8 mouse cellular contexts compared by ENCODE assay signal in the genomic region with DNA sequence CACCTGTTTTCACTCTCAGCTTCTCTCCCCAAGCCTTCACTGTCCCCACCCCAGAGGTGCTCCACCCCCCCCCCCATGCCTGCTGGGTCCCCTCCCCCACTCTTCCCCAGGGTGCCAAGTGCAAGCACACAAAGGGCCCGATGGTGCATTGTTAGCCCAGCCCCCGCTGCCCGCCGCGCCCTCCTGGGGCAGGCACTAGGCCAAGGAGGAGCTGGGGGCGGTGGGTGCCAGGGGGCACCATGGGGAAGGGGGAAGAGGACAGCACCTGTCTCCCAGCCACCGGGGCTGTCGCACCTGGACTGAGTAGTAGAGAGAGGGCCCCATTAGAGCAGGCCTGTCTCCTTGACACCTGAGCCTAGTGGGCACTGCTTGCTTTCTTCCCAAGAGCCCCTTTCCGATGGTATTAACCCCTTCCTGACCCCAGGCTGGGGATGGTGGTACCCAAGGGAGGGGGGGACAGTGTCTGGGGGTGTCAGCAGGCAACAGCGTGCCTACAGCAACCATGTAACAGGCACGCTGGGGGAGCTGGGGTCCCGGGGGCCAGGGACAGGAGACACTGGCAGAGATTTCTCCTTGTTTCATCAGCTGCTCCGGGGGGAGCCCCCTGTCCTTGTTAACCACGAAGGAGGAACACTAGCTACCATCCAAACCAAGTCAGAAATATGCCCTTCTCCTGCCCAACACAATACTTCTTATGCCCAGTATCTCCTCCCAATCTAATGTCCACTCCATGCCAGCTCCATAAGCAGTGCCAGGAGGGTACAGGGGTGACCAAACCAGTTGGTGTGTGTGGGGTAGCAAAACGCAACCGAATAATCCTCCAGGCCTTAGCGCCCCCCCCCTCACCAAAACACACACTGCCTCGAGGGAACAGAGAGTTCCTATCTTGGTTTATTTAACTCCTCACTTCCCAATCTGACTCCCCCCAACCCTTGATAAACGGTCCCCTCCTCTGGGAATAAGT. TPM values are rescaled to one million over a fixed set of nuclear protein-coding genes. Genes with fewer than 3 reads are reported as not detected.
DNase-seq lines count a peak whose midpoint lies in the region; ATAC-seq and TF ChIP-seq lines count a peak whose summit lies in the region.

No protein-coding gene starts in this region.

- ATAC-seq in heart, postnatal 0 days (ENCODE audit: insufficient read depth, low read depth), result no peak
- no peak for ATAC-seq in liver, embryonic 11.5 days (replicated peaks; ENCODE audit: low FRiP score)
- no peak for ATAC-seq in granulocyte monocyte progenitor cell, adult 5-6 weeks (replicated peaks; ENCODE audit: poor library complexity, severe bottlenecking)

- H3K36me3 ChIP-seq in testis, adult 2 months (ENCODE audit: control insufficient read depth, insufficient read depth, low read length), result no peaks in the 10 kb centered on the region
- no peaks in the 10 kb centered on the region for H3K36me3 ChIP-seq in heart, postnatal 0 days (replicated peaks; ENCODE audit: control insufficient read depth, insufficient read depth, low read length)
- no peaks in the 10 kb centered on the region; the same call in 1 of the 2 replicates for H3K36me3 ChIP-seq in liver, embryonic 11.5 days (ENCODE audit: control insufficient read depth, insufficient read depth, low read length)

- peaks cover 22% of the 10 kb centered on the region for H3K4me1 ChIP-seq in testis, adult 2 months (ENCODE audit: control insufficient read depth, insufficient read depth, low read length)
- H3K4me1 ChIP-seq in heart, postnatal 0 days (ENCODE audit: control insufficient read depth, insufficient read depth), result peaks cover 34% of the 10 kb centered on the region
- H3K4me1 ChIP-seq in liver, embryonic 11.5 days (replicated peaks; ENCODE audit: control insufficient read depth, insufficient read depth, low read length), result peaks cover 50% of the 10 kb centered on the region

- no peaks in the 10 kb centered on the region for H3K27me3 ChIP-seq in testis, adult 2 months (ENCODE audit: control insufficient read depth, insufficient read depth, low read length)
- H3K27me3 ChIP-seq in heart, postnatal 0 days (ENCODE audit: control insufficient read depth, insufficient read depth, low read length), result no peaks in the 10 kb centered on the region
- no peaks in the 10 kb centered on the region; the same call in 1 of the 2 replicates for H3K27me3 ChIP-seq in liver, embryonic 11.5 days (replicated peaks; ENCODE audit: control insufficient read depth, insufficient read depth, low read length)

- WGBS in heart, postnatal 0 days, result 22% methylated on average over 18 of the region's 19 CpGs
- WGBS in liver, embryonic 11.5 days, result 24% methylated on average over 19 of the region's 19 CpGs

- TF ChIP-seq EP300 in heart, postnatal 0 days (IDR thresholded peaks at IDR 0.05; ENCODE audit: low read depth), result no peak

- no peak for TF ChIP-seq POLR2A in testis, adult 2 months (IDR thresholded peaks at IDR 0.05; ENCODE audit: control insufficient read depth, low read depth, low read length)

- H3K9ac ChIP-seq in heart, postnatal 0 days (replicated peaks; ENCODE audit: low read depth, low read length), result peak overlapping the region; percentile 69
- H3K9ac ChIP-seq in liver, embryonic 11.5 days (ENCODE audit: low read depth, low read length), result peak overlapping the region; percentile 61

- H3K27ac ChIP-seq in testis, adult 2 months (ENCODE audit: control insufficient read depth, insufficient read depth, low read depth, low read length), result peak overlapping the region; percentile 54
- H3K27ac ChIP-seq in heart, postnatal 0 days (ENCODE audit: low read depth), result peak overlapping the region; percentile 84
- peak overlapping the region; percentile 43; the same call in 1 of the 2 replicates for H3K27ac ChIP-seq in liver, embryonic 11.5 days (ENCODE audit: low read depth, low read length)

- intact Hi-C loops in left cerebral cortex, postnatal 36 days (cut with DNase I), result no loop called here

- H3K9me3 ChIP-seq in heart, postnatal 0 days (replicated peaks; ENCODE audit: control insufficient read depth, low read length), result no peaks in the 10 kb centered on the region
- no peaks in the 10 kb centered on the region for H3K9me3 ChIP-seq in liver, embryonic 11.5 days (ENCODE audit: control insufficient read depth, low read length)

- peak overlapping the region; percentile 100 for H3K4me2 ChIP-seq in heart, postnatal 0 days (ENCODE audit: low read depth, low read length)
- H3K4me2 ChIP-seq in liver, embryonic 11.5 days, result peak overlapping the region; percentile 99

- no peak for DNase-seq in testis, postnatal 14 days (ENCODE audit: low spot score)
- peak; percentile 78 for DNase-seq in cerebellum, adult 9-11 months
- no peak for DNase-seq in heart, postnatal 0 days (ENCODE audit: low spot score)
- DNase-seq in liver, embryonic 11.5 days (ENCODE audit: low spot score), result no peak
- DNase-seq in spleen, postnatal 10 days (ENCODE audit: low spot score in 2 of 2), result peak; percentile 31 to 54
- DNase-seq in left cerebral cortex, postnatal 36 days (ENCODE audit: low spot score in 2 of 2), result no peak

- TF ChIP-seq CTCF in testis, adult 2 months (IDR thresholded peaks at IDR 0.05; ENCODE audit: control insufficient read depth, insufficient read depth, insufficient replicate concordance, low read depth, low read length), result no peak
- no peak for TF ChIP-seq CTCF in heart, postnatal 0 days (IDR thresholded peaks at IDR 0.05; ENCODE audit: low read depth)

- peak overlapping the region; percentile 88 for H3K4me3 ChIP-seq in testis, adult 2 months (ENCODE audit: control insufficient read depth, low read depth, low read length)
- H3K4me3 ChIP-seq in heart, postnatal 0 days (ENCODE audit: low read depth, low read length), result peak overlapping the region; percentile 78
- H3K4me3 ChIP-seq in liver, embryonic 11.5 days (ENCODE audit: low read depth, low read length), result peak overlapping the region; percentile 64

RNA-seq across cellular contexts. Expression of a gene that starts 3.6 kb away (rescaled TPM):
- polyA plus RNA-seq in testis, adult 2 months (2012; rRNA removed), result 4.4 and 5.9 TPM in 2 replicates
- total RNA-seq in heart, postnatal 0 days (2014; rRNA removed; ENCODE audit: low replicate concordance), result 13.8 and 18.4 TPM in 2 replicates
- 2.4 and 2.6 TPM in 2 replicates for polyA plus RNA-seq in heart, postnatal 0 days (2015; fragmentation: Nextera tagmentation; extraction: Ambion mirVana)
- polyA plus RNA-seq in liver, embryonic 11.5 days (2014; fragmentation: Nextera tagmentation; extraction: Ambion mirVana), result 1.5 and 2.1 TPM in 2 replicates
- total RNA-seq in granulocyte monocyte progenitor cell, adult 5-6 weeks (2014; fragmentation: Nextera tagmentation), result 8.5 and 18.6 TPM in 2 replicates
- total RNA-seq in granulocyte monocyte progenitor cell, adult 5-6 weeks (2017), result 7.5 and 14.0 TPM in 2 replicates
- 10 to 100 TPM; 10.9 to 18.6 TPM for total RNA-seq in left cerebral cortex, postnatal 36 days (2021)

RNA-seq across cellular contexts. Expression of a gene that starts 11.6 kb away (rescaled TPM):
- not detected in 2 replicates for polyA plus RNA-seq in testis, adult 2 months (2012; rRNA removed)
- not detected in 2 replicates for total RNA-seq in heart, postnatal 0 days (2014; rRNA removed; ENCODE audit: low replicate concordance)
- not detected in 2 replicates for polyA plus RNA-seq in heart, postnatal 0 days (2015; fragmentation: Nextera tagmentation; extraction: Ambion mirVana)
- not detected in 2 replicates for polyA plus RNA-seq in liver, embryonic 11.5 days (2014; fragmentation: Nextera tagmentation; extraction: Ambion mirVana)
- total RNA-seq in granulocyte monocyte progenitor cell, adult 5-6 weeks (2014; fragmentation: Nextera tagmentation), result 0.64 and 2.1 TPM in 2 replicates
- total RNA-seq in granulocyte monocyte progenitor cell, adult 5-6 weeks (2017), result not detected in 2 replicates
- 1 to 10 TPM; 4.2 to 5.3 TPM for total RNA-seq in left cerebral cortex, postnatal 36 days (2021)

RNA-seq across cellular contexts. Expression of a gene that starts 20.7 kb away (rescaled TPM):
- polyA plus RNA-seq in testis, adult 2 months (2012; rRNA removed), result 67.6 and 71.8 TPM in 2 replicates
- 50.9 and 79.3 TPM in 2 replicates for total RNA-seq in heart, postnatal 0 days (2014; rRNA removed; ENCODE audit: low replicate concordance)
- 46.6 and 50.8 TPM in 2 replicates for polyA plus RNA-seq in heart, postnatal 0 days (2015; fragmentation: Nextera tagmentation; extraction: Ambion mirVana)
- 34.3 and 37.8 TPM in 2 replicates for polyA plus RNA-seq in liver, embryonic 11.5 days (2014; fragmentation: Nextera tagmentation; extraction: Ambion mirVana)
- total RNA-seq in granulocyte monocyte progenitor cell, adult 5-6 weeks (2014; fragmentation: Nextera tagmentation), result 27.5 and 41.7 TPM in 2 replicates
- 15.3 and 16.2 TPM in 2 replicates for total RNA-seq in granulocyte monocyte progenitor cell, adult 5-6 weeks (2017)
- total RNA-seq in left cerebral cortex, postnatal 36 days (2021), result 10 to 100 TPM; 31.0 to 32.5 TPM

RNA-seq across cellular contexts. Expression of a gene that starts 25.9 kb away (rescaled TPM):
- 74.5 and 81.0 TPM in 2 replicates for polyA plus RNA-seq in testis, adult 2 months (2012; rRNA removed)
- total RNA-seq in heart, postnatal 0 days (2014; rRNA removed; ENCODE audit: low replicate concordance), result 0.50 TPM in 1 of 2 replicates, not detected in the other
- 0.10 and 0.29 TPM in 2 replicates for polyA plus RNA-seq in heart, postnatal 0 days (2015; fragmentation: Nextera tagmentation; extraction: Ambion mirVana)
- polyA plus RNA-seq in liver, embryonic 11.5 days (2014; fragmentation: Nextera tagmentation; extraction: Ambion mirVana), result not detected in 2 replicates
- total RNA-seq in granulocyte monocyte progenitor cell, adult 5-6 weeks (2014; fragmentation: Nextera tagmentation), result not detected in 2 replicates
- not detected in 2 replicates for total RNA-seq in granulocyte monocyte progenitor cell, adult 5-6 weeks (2017)
- not detected for total RNA-seq in left cerebral cortex, postnatal 36 days (2021)

RNA-seq across cellular contexts. Expression of a gene that starts 27.2 kb away (rescaled TPM):
- 14.7 and 16.5 TPM in 2 replicates for polyA plus RNA-seq in testis, adult 2 months (2012; rRNA removed)
- total RNA-seq in heart, postnatal 0 days (2014; rRNA removed; ENCODE audit: low replicate concordance), result 83.7 and 100 TPM in 2 replicates
- 127 and 129 TPM in 2 replicates for polyA plus RNA-seq in heart, postnatal 0 days (2015; fragmentation: Nextera tagmentation; extraction: Ambion mirVana)
- polyA plus RNA-seq in liver, embryonic 11.5 days (2014; fragmentation: Nextera tagmentation; extraction: Ambion mirVana), result 498 and 502 TPM in 2 replicates
- total RNA-seq in granulocyte monocyte progenitor cell, adult 5-6 weeks (2014; fragmentation: Nextera tagmentation), result 178 and 260 TPM in 2 replicates
- 194 and 212 TPM in 2 replicates for total RNA-seq in granulocyte monocyte progenitor cell, adult 5-6 weeks (2017)
- total RNA-seq in left cerebral cortex, postnatal 36 days (2021), result 1 to 10 TPM; 2.1 to 2.3 TPM

Comparison
In these comparisons a context has a peak if more than half of its experiments do, and no peak if none do; other contexts are left out.
1. DNase-seq: peak in cerebellum, adult 9-11 months (single experiment) and spleen, postnatal 10 days (2 of 2); none in testis, postnatal 14 days (single experiment), heart, postnatal 0 days (single experiment), liver, embryonic 11.5 days (single experiment) and left cerebral cortex, postnatal 36 days (0 of 2).
2. Peak in every context shown above with its lines, with median percentiles within 50 percentile points of each other: H3K27ac ChIP-seq and H3K4me3 ChIP-seq.